Mouse (Mus musculus): ENCODE results near the gene Dcaf12. TPM values are rescaled to one million over a fixed set of nuclear protein-coding genes. Genes with fewer than 3 reads are reported as not detected.

Gene Dcaf12
- 56.2 and 58.7 TPM in 2 replicates for polyA plus RNA-seq (2015; fragmentation: Nextera tagmentation; extraction: Ambion mirVana)

GRCm38 (mm10) chr4:41314141-41315129 lies at the start of gene Dcaf12:
Gene Dcaf12 (minus strand): TSS chr4:41314889.
- Histone ChIP-seq H3K27ac (peak within 1 kb of the TSS; percentile 98), H3K9me3 (no peaks in the 10 kb centered on the region), H3K36me3 (peaks cover 3% of the 10 kb centered on the region; the same call in 1 of the 2 replicates), H3K9ac (peak within 1 kb of the TSS; percentile 98), H3K4me2 (peak within 1 kb of the TSS; percentile 77), H3K4me1 (peaks cover 16% of the 10 kb centered on the region), H3K27me3 (replicated peaks) (no peaks in the 10 kb centered on the region), H3K4me3 (replicated peaks) (peak within 1 kb of the TSS; percentile 94)
- peak; percentile 96 for ATAC-seq (ENCODE audit: insufficient read depth, low FRiP score, low read depth)
- under 1% methylated on average over 70 of the region's 70 CpGs for WGBS

GRCm38 (mm10) chr4:41361059-41361458 lies 46.4 kb upstream of the Dcaf12 start:
- no peak overlapping the region for H3K27ac ChIP-seq
- 95% methylated on average over 3 of the region's 3 CpGs for whole genome bisulfite sequencing
- no peak overlapping the region for H3K9ac ChIP-seq
- no peaks in the 10 kb centered on the region for H3K27me3 ChIP-seq (replicated peaks)
- no peak overlapping the region for H3K4me3 ChIP-seq (replicated peaks)
- H3K4me2 ChIP-seq, result no peak overlapping the region
- H3K36me3 ChIP-seq, result no peaks in the 10 kb centered on the region
- no peaks in the 10 kb centered on the region for H3K4me1 ChIP-seq
- no peaks in the 10 kb centered on the region for H3K9me3 ChIP-seq
- no peak for ATAC-seq (ENCODE audit: insufficient read depth, low FRiP score, low read depth)

- no peaks in the 10 kb centered on the region for H3K4me1 ChIP-seq
- WGBS, result 80% methylated on average over 7 of the region's 7 CpGs
- ATAC-seq (ENCODE audit: insufficient read depth, low FRiP score, low read depth), result no peak
Observed at GRCm38 (mm10) chr4:41359358-41359757, 44.7 kb upstream of the Dcaf12 start.

GRCm38 (mm10) chr4:41358669-41359068 lies 44.0 kb upstream of the Dcaf12 start:
- no peak overlapping the region for H3K9ac ChIP-seq
- ATAC-seq (ENCODE audit: insufficient read depth, low FRiP score, low read depth), result no peak
- no peaks in the 10 kb centered on the region for H3K4me1 ChIP-seq
- H3K4me3 ChIP-seq (replicated peaks), result no peak overlapping the region
- H3K36me3 ChIP-seq, result peaks cover 5% of the 10 kb centered on the region
- WGBS, result 86% methylated on average over 2 of the region's 2 CpGs
- H3K9me3 ChIP-seq, result no peaks in the 10 kb centered on the region
- H3K4me2 ChIP-seq, result no peak overlapping the region
- no peaks in the 10 kb centered on the region for H3K27me3 ChIP-seq (replicated peaks)
- H3K27ac ChIP-seq, result no peak overlapping the region

More at GRCm38 (mm10) chr4:41359358-41359757, 44.7 kb upstream of the Dcaf12 start:
- Histone ChIP-seq H3K27me3 (replicated peaks) (no peaks in the 10 kb centered on the region), H3K36me3 (peaks cover 5% of the 10 kb centered on the region), H3K27ac (no peak overlapping the region), H3K4me2 (no peak overlapping the region), H3K9me3 (no peaks in the 10 kb centered on the region), H3K9ac (no peak overlapping the region), H3K4me3 (replicated peaks) (no peak overlapping the region)

- 80% methylated on average over 2 of the region's 2 CpGs for WGBS
- Histone ChIP-seq H3K4me2 (no peak overlapping the region), H3K36me3 (peaks cover 5% of the 10 kb centered on the region), H3K27ac (no peak overlapping the region), H3K4me3 (replicated peaks) (no peak overlapping the region), H3K9me3 (no peaks in the 10 kb centered on the region), H3K27me3 (replicated peaks) (no peaks in the 10 kb centered on the region), H3K9ac (no peak overlapping the region), H3K4me1 (no peaks in the 10 kb centered on the region)
- ATAC-seq (ENCODE audit: insufficient read depth, low FRiP score, low read depth), result no peak
Observed at GRCm38 (mm10) chr4:41357154-41357553, 42.5 kb upstream of the Dcaf12 start.

- WGBS, result 88% methylated on average over 1 of the region's 1 CpGs
- no peak overlapping the region for H3K9ac ChIP-seq
- H3K27me3 ChIP-seq (replicated peaks), result no peaks in the 10 kb centered on the region
- H3K27ac ChIP-seq, result no peak overlapping the region
- peaks cover 8% of the 10 kb centered on the region for H3K36me3 ChIP-seq
- ATAC-seq (ENCODE audit: insufficient read depth, low FRiP score, low read depth), result no peak
- H3K9me3 ChIP-seq, result no peaks in the 10 kb centered on the region
- no peak overlapping the region for H3K4me3 ChIP-seq (replicated peaks)
- no peak overlapping the region for H3K4me2 ChIP-seq
- peaks cover 4% of the 10 kb centered on the region; the same call in 1 of the 2 replicates for H3K4me1 ChIP-seq
Observed at GRCm38 (mm10) chr4:41353265-41353664, 38.6 kb upstream of the Dcaf12 start.

- 92% methylated on average over 4 of the region's 4 CpGs for WGBS
- no peak for ATAC-seq (ENCODE audit: insufficient read depth, low FRiP score, low read depth)
- no peak overlapping the region for H3K4me3 ChIP-seq (replicated peaks)
- no peak overlapping the region for H3K9ac ChIP-seq
- no peaks in the 10 kb centered on the region for H3K27me3 ChIP-seq (replicated peaks)
- no peaks in the 10 kb centered on the region for H3K9me3 ChIP-seq
- H3K4me1 ChIP-seq, result peaks cover 9% of the 10 kb centered on the region; the same call in 1 of the 2 replicates
- H3K27ac ChIP-seq, result no peak overlapping the region
- H3K4me2 ChIP-seq, result no peak overlapping the region
- H3K36me3 ChIP-seq, result peaks cover 8% of the 10 kb centered on the region
Observed at GRCm38 (mm10) chr4:41352758-41353157, 38.1 kb upstream of the Dcaf12 start.

- peak overlapping the region; percentile 97 for H3K27ac ChIP-seq
- peaks cover 3% of the 10 kb centered on the region; the same call in 1 of the 2 replicates for H3K36me3 ChIP-seq
- peak overlapping the region; percentile 66 for H3K4me2 ChIP-seq
- no peaks in the 10 kb centered on the region for H3K27me3 ChIP-seq (replicated peaks)
- ATAC-seq (ENCODE audit: insufficient read depth, low FRiP score, low read depth), result peak; percentile 59; the same call in 1 of the 2 replicates
- WGBS, result 0% methylated on average over 28 of the region's 28 CpGs
- no peaks in the 10 kb centered on the region for H3K9me3 ChIP-seq
- H3K9ac ChIP-seq, result peak overlapping the region; percentile 67
- peak overlapping the region; percentile 79 for H3K4me3 ChIP-seq (replicated peaks)
- peaks cover 14% of the 10 kb centered on the region; the same call in 1 of the 2 replicates for H3K4me1 ChIP-seq
Observed at GRCm38 (mm10) chr4:41349199-41349591, 34.5 kb upstream of the Dcaf12 start.

GRCm38 (mm10) chr4:41348584-41349198 lies 34.0 kb upstream of the Dcaf12 start, which contains the start of gene Ubap1:
Gene Ubap1 (plus strand): TSS chr4:41348996.
- Histone ChIP-seq H3K9me3 (no peaks in the 10 kb centered on the region), H3K27ac (peak within 1 kb of the TSS; percentile 97), H3K4me1 (peaks cover 14% of the 10 kb centered on the region; the same call in 1 of the 2 replicates), H3K4me3 (replicated peaks) (peak within 1 kb of the TSS; percentile 79), H3K9ac (peak within 1 kb of the TSS; percentile 67), H3K4me2 (peak within 1 kb of the TSS; percentile 66), H3K36me3 (peaks cover 3% of the 10 kb centered on the region; the same call in 1 of the 2 replicates), H3K27me3 (replicated peaks) (no peaks in the 10 kb centered on the region)
- peak; percentile 96 for ATAC-seq (ENCODE audit: insufficient read depth, low FRiP score, low read depth)
- under 1% methylated on average over 31 of the region's 31 CpGs for WGBS

GRCm38 (mm10) chr4:41347839-41348238 lies 33.1 kb upstream of the Dcaf12 start:
- Histone ChIP-seq H3K9ac (no peak overlapping the region), H3K4me2 (peak overlapping the region; percentile 66), H3K9me3 (no peaks in the 10 kb centered on the region), H3K4me1 (peaks cover 14% of the 10 kb centered on the region; the same call in 1 of the 2 replicates), H3K36me3 (peaks cover 3% of the 10 kb centered on the region; the same call in 1 of the 2 replicates), H3K27me3 (replicated peaks) (no peaks in the 10 kb centered on the region), H3K4me3 (replicated peaks) (no peak overlapping the region), H3K27ac (peak overlapping the region; percentile 11; the same call in 1 of the 2 replicates)
- WGBS, result 23% methylated on average over 4 of the region's 5 CpGs
- ATAC-seq (ENCODE audit: insufficient read depth, low FRiP score, low read depth), result no peak

GRCm38 (mm10) chr4:41346011-41346410 lies 31.3 kb upstream of the Dcaf12 start:
- no peak overlapping the region for H3K27ac ChIP-seq
- H3K36me3 ChIP-seq, result no peaks in the 10 kb centered on the region
- WGBS, result 68% methylated on average over 2 of the region's 2 CpGs
- ATAC-seq (ENCODE audit: insufficient read depth, low FRiP score, low read depth), result no peak
- no peak overlapping the region for H3K9ac ChIP-seq
- no peak overlapping the region for H3K4me2 ChIP-seq
- H3K9me3 ChIP-seq, result no peaks in the 10 kb centered on the region
- H3K27me3 ChIP-seq (replicated peaks), result no peaks in the 10 kb centered on the region
- H3K4me3 ChIP-seq (replicated peaks), result no peak overlapping the region
- peaks cover 14% of the 10 kb centered on the region; the same call in 1 of the 2 replicates for H3K4me1 ChIP-seq

Data from stomach, embryonic 15.5 days (tissue).